Mouse (Mus musculus) liver, adult 2 months (tissue): ENCODE data around the gene Cenpa. TPM values are rescaled to one million over a fixed set of nuclear protein-coding genes. Genes with fewer than 3 reads are reported as not detected.

ENCODE experiments used
- DNase-seq: peaks from one replicate; pipeline ENCODE4 v3.0.0-alpha.2; 2011; ENCODE audit warnings: low read depth, low spot score; ENCODE audit errors: extremely low read depth
- H3K27ac ChIP-seq: fragments of 200-500 bp; replicated peaks from 2 replicates; pipeline ENCODE4 v1.5.1; 2012; ENCODE audit warnings: low read depth, mild to moderate bottlenecking, control low read depth, inconsistent platforms, low read length; ENCODE audit not compliant: insufficient read depth
- H3K27me3 ChIP-seq: fragments of 200-500 bp; 2 replicates; pipeline ENCODE4 v1.6.1; 2012; ENCODE audit warnings: mild to moderate bottlenecking, moderate library complexity, low read length, inconsistent platforms; ENCODE audit not compliant: control insufficient read depth, insufficient read depth
- H3K36me3 ChIP-seq: fragments of 200-500 bp; 2 replicates; pipeline ENCODE4 v1.6.1; 2012; ENCODE audit warnings: low read length, inconsistent platforms; ENCODE audit not compliant: control insufficient read depth, insufficient read depth
- H3K4me1 ChIP-seq: fragments of 200-500 bp; 2 replicates; pipeline ENCODE4 v1.6.1; 2011; ENCODE audit warnings: low read length; ENCODE audit not compliant: control insufficient read depth, insufficient read depth
- H3K4me3 ChIP-seq: fragments of 200-500 bp; 2 replicates; pipeline ENCODE4 v1.5.1; 2011; ENCODE audit warnings: low read depth, mild to moderate bottlenecking, control low read depth, low read length, moderate library complexity; ENCODE audit not compliant: insufficient read depth
- H3K79me2 ChIP-seq: fragments of 200-500 bp; 2 replicates; pipeline ENCODE4 v1.6.1; 2012; ENCODE audit warnings: inconsistent platforms, mild to moderate bottlenecking, low read length, moderate library complexity; ENCODE audit not compliant: control insufficient read depth, insufficient read depth
- H3K9ac ChIP-seq: fragments of 200-500 bp; 2 replicates; pipeline ENCODE4 v1.6.1; 2012; ENCODE audit warnings: low read depth, mild to moderate bottlenecking, control low read depth, inconsistent platforms, low read length
- CTCF ChIP-seq: fragments of 200-500 bp; IDR thresholded peaks from 2 replicates; pipeline ENCODE4 v1.5.1; 2011; ENCODE audit warnings: low read depth, low read length, control low read depth
- POLR2A ChIP-seq: fragments of 200-500 bp; IDR thresholded peaks from 2 replicates; pipeline ENCODE4 v1.6.1; 2011; ENCODE audit warnings: low read length, control low read depth; ENCODE audit not compliant: insufficient read depth; ENCODE audit errors: extremely low read depth
- WGBS: fragments of 180-500 bp; shearing (Covaris S2); methylation state at CpG from one replicate; pipeline ENCODE4 v1.1.7; 2018; 5-methylcytosine and 5-hydroxymethylcytosine counted together
- polyA plus RNA-seq: library from polyadenylated mRNA; depleted of rRNA; stranded (reverse); fragments of >200 nt; gene quantifications from 2 replicates; pipeline ENCODE4 v1.2.3, GENCODE M21; 2012
- total RNA-seq: library from RNA; depleted of rRNA; stranded (reverse); fragments of >200 nt; gene quantifications from 2 replicates; pipeline ENCODE4 v1.2.3, GENCODE M21; 2014

The Cenpa gene
- total and polyA plus RNA-seq, 2 experiments: 5.3 to 8.0 TPM

- Histone ChIP-seq H3K4me1 (peaks cover 13% of the 10 kb centered on the region; the same call in 1 of the 2 replicates), H3K9ac (no peak overlapping the region), H3K79me2 (no peaks in the 10 kb centered on the region), H3K4me3 (no peak overlapping the region), H3K27ac (no peak overlapping the region), H3K36me3 (no peaks in the 10 kb centered on the region), H3K27me3 (no peaks in the 10 kb centered on the region)
- TF ChIP-seq POLR2A (no peak), CTCF (no peak)
- 88% methylated on average over 1 of the region's 1 CpGs for WGBS
- no peak for DNase-seq
Measured at GRCm38 (mm10) chr5:30632134-30632533, 34.4 kb upstream of the Cenpa start.

GRCm38 (mm10) chr5:30636994-30637393 lies 29.6 kb upstream of the Cenpa start:
- no peaks in the 10 kb centered on the region for H3K36me3 ChIP-seq
- TF ChIP-seq POLR2A: no peak
- TF ChIP-seq CTCF: no peak
- WGBS: 58% methylated on average over 7 of the region's 7 CpGs
- H3K79me2 ChIP-seq: no peaks in the 10 kb centered on the region
- no peaks in the 10 kb centered on the region for H3K4me1 ChIP-seq
- no peak overlapping the region for H3K27ac ChIP-seq
- H3K27me3 ChIP-seq: no peaks in the 10 kb centered on the region
- no peak for DNase-seq
- no peak overlapping the region for H3K9ac ChIP-seq
- no peak overlapping the region for H3K4me3 ChIP-seq

GRCm38 (mm10) chr5:30638041-30638440 lies 28.5 kb upstream of the Cenpa start:
- TF ChIP-seq CTCF (peak; percentile 99), POLR2A (no peak)
- Histone ChIP-seq H3K9ac (no peak overlapping the region), H3K36me3 (no peaks in the 10 kb centered on the region), H3K27ac (no peak overlapping the region), H3K79me2 (no peaks in the 10 kb centered on the region), H3K4me1 (no peaks in the 10 kb centered on the region), H3K27me3 (no peaks in the 10 kb centered on the region), H3K4me3 (no peak overlapping the region)
- WGBS: 2% methylated on average over 6 of the region's 6 CpGs
- peak; percentile 56 for DNase-seq

- WGBS: 45% methylated on average over 5 of the region's 5 CpGs
Measured at GRCm38 (mm10) chr5:30643477-30644179, 22.9 kb upstream of the Cenpa start.

GRCm38 (mm10) chr5:30646036-30646435 lies 20.5 kb upstream of the Cenpa start:
- WGBS: 78% methylated on average over 2 of the region's 2 CpGs
- Histone ChIP-seq H3K27ac (no peak overlapping the region), H3K9ac (no peak overlapping the region), H3K79me2 (peaks cover 13% of the 10 kb centered on the region; the same call in 1 of the 2 replicates), H3K27me3 (no peaks in the 10 kb centered on the region), H3K4me1 (peaks cover 8% of the 10 kb centered on the region), H3K36me3 (no peaks in the 10 kb centered on the region), H3K4me3 (no peak overlapping the region)
- DNase-seq: peak; percentile 29
- TF ChIP-seq CTCF: no peak
- TF ChIP-seq POLR2A: no peak

More at GRCm38 (mm10) chr5:30643477-30644179, 22.9 kb upstream of the Cenpa start:
- Histone ChIP-seq H3K27ac (no peak overlapping the region), H3K27me3 (no peaks in the 10 kb centered on the region), H3K79me2 (peaks cover 3% of the 10 kb centered on the region; the same call in 1 of the 2 replicates), H3K36me3 (no peaks in the 10 kb centered on the region), H3K4me3 (no peak overlapping the region), H3K4me1 (peaks cover 3% of the 10 kb centered on the region), H3K9ac (no peak overlapping the region)
- TF ChIP-seq CTCF (no peak), POLR2A (no peak)
- no peak for DNase-seq

- Histone ChIP-seq H3K27ac (peak overlapping the region; percentile 76), H3K79me2 (peaks cover 13% of the 10 kb centered on the region; the same call in 1 of the 2 replicates), H3K4me3 (peak overlapping the region; percentile 97), H3K27me3 (no peaks in the 10 kb centered on the region), H3K4me1 (peaks cover 8% of the 10 kb centered on the region), H3K36me3 (no peaks in the 10 kb centered on the region), H3K9ac (peak overlapping the region; percentile 77)
- no peak for TF ChIP-seq CTCF
- no peak for TF ChIP-seq POLR2A
- 12% methylated on average over 9 of the region's 9 CpGs for WGBS
- DNase-seq: no peak
Measured at GRCm38 (mm10) chr5:30647396-30647795, 19.2 kb upstream of the Cenpa start.
